Mouse (Mus musculus) lung, postnatal 0 days (tissue): Measurements from ENCODE around the gene Slc44a5. TPM values are rescaled to one million over a fixed set of nuclear protein-coding genes. Genes with fewer than 3 reads are reported as not detected.

Source experiments
- ATAC-seq: fragments of 200-750 bp; cut with Nextera tagmentation; 2 replicates; pipeline ENCODE4 v1.8.0; 2017; ENCODE audit warnings: moderate library complexity
- DNase-seq: peaks from one replicate; pipeline ENCODE4 v3.0.0-alpha.2; 2016; ENCODE audit warnings: low spot score
- H3K27ac ChIP-seq: fragments of 300-500 bp; sonication (generic); 2 replicates; pipeline ENCODE4 v1.5.1; 2014; ENCODE audit warnings: antibody characterized with exemption, mild to moderate bottlenecking, low read length, mixed read lengths
- H3K27me3 ChIP-seq: fragments of 300-500 bp; sonication (generic); replicated peaks from 2 replicates; pipeline ENCODE4 v1.6.1; 2014; ENCODE audit warnings: low read length, mixed read lengths; ENCODE audit not compliant: insufficient read depth
- H3K36me3 ChIP-seq: fragments of 300-500 bp; sonication (generic); 2 replicates; pipeline ENCODE4 v1.6.1; 2014; ENCODE audit warnings: low read length, mixed read lengths; ENCODE audit not compliant: insufficient read depth
- H3K4me1 ChIP-seq: fragments of 300-500 bp; sonication (generic); 2 replicates; pipeline ENCODE4 v1.6.1; 2014; ENCODE audit warnings: antibody characterized with exemption, low read depth, low read length, mixed read lengths; ENCODE audit not compliant: insufficient read depth
- H3K4me2 ChIP-seq: fragments of 300-500 bp; sonication (generic); replicated peaks from 2 replicates; pipeline ENCODE4 v1.6.1; 2014; ENCODE audit warnings: low read depth, mild to moderate bottlenecking, low read length, moderate library complexity, mixed read lengths
- H3K4me3 ChIP-seq: fragments of 300-500 bp; sonication (generic); 2 replicates; pipeline ENCODE4 v1.5.1; 2014; ENCODE audit warnings: low read depth, low read length
- H3K9ac ChIP-seq: fragments of 300-500 bp; sonication (generic); replicated peaks from 2 replicates; pipeline ENCODE4 v1.6.1; 2014; ENCODE audit warnings: low read depth, mild to moderate bottlenecking
- H3K9me3 ChIP-seq: fragments of 300-500 bp; sonication (generic); 2 replicates; pipeline ENCODE4 v1.6.1; 2016; ENCODE audit warnings: low read length, mixed read lengths
- CTCF ChIP-seq: IDR thresholded peaks from 2 replicates; pipeline ENCODE4 v1.5.1; 2016; ENCODE audit warnings: antibody characterized with exemption, mild to moderate bottlenecking
- EP300 ChIP-seq: IDR thresholded peaks from 2 replicates; pipeline ENCODE4 v1.6.1; 2016; ENCODE audit warnings: antibody characterized with exemption, mild to moderate bottlenecking, control low read depth
- WGBS: fragments of 180-500 bp; shearing (Covaris S2); extraction: QIAGEN DNeasy Blood & Tissue Kit; methylation state at CpG from one replicate; pipeline ENCODE4 v1.1.7; 2014; 5-methylcytosine and 5-hydroxymethylcytosine counted together
- polyA plus RNA-seq: library from polyadenylated mRNA; unstranded; fragments of >200 nt; fragmentation: Nextera tagmentation; extraction: Ambion mirVana; gene quantifications from 2 replicates; pipeline ENCODE4 v1.2.1, GENCODE M21; 2015

Gene Slc44a5
- polyA plus RNA-seq, 1 experiment from 2014 or later, result 0.20 TPM

DNA sequence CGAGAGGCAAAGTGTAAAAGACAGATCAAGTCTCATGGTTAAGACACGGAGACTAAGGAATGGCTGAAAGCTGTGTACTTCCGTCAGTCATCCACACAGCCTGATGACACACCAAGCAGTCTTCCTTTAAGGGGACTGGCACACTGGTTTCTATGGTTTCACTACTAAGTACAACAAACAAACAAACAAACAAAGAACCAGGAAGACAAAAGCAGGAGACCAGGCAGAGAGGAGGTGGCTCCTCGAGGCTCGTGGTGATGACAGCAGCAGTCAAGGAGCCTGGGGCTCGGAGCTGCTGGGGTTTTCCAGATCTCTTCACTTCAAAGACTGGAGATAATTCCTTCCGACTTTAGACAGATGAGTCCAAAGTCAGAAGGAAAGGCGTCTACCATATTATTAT is 33.2 kb upstream of the Slc44a5 start:
- TF ChIP-seq CTCF, result no peak
- TF ChIP-seq EP300, result no peak
- no peak overlapping the region for H3K9ac ChIP-seq
- H3K4me3 ChIP-seq, result no peak overlapping the region
- no peaks in the 10 kb centered on the region; the same call in 1 of the 2 replicates for H3K4me1 ChIP-seq
- H3K27ac ChIP-seq, result no peak overlapping the region
- no peak for ATAC-seq
- no peaks in the 10 kb centered on the region for H3K27me3 ChIP-seq
- H3K9me3 ChIP-seq, result no peaks in the 10 kb centered on the region
- no peak for DNase-seq
- whole genome bisulfite sequencing, result 82% methylated on average over 8 of the region's 8 CpGs
- H3K36me3 ChIP-seq, result peaks cover 22% of the 10 kb centered on the region; the same call in 1 of the 2 replicates
- H3K4me2 ChIP-seq, result no peak overlapping the region

DNA sequence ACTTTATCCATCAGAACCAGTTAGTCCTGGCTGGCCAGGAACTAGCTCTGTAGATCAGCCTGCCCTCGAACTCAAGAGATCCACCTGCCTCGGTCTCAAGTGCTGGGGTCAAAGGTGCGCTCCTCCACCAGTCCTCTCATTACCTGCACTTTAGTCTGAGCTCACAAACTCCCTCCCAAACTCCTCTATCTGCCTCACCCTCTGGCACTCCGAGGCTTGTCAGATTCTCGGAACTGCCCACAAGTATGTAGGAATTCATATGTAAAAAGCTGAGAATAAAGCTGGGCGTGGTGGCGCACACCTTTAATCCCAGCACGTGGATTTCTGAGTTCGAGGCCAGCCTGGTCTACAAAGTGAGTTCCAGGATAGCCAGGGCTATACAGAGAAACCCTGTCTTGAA is 32.8 kb upstream of the Slc44a5 start:
- no peak overlapping the region for H3K4me3 ChIP-seq
- no peak for DNase-seq
- H3K4me2 ChIP-seq, result no peak overlapping the region
- ATAC-seq, result no peak
- H3K9ac ChIP-seq, result no peak overlapping the region
- no peak for TF ChIP-seq CTCF
- no peak for TF ChIP-seq EP300
- H3K4me1 ChIP-seq, result no peaks in the 10 kb centered on the region; the same call in 1 of the 2 replicates
- WGBS, result 93% methylated on average over 9 of the region's 9 CpGs
- peaks cover 17% of the 10 kb centered on the region; the same call in 1 of the 2 replicates for H3K36me3 ChIP-seq
- H3K9me3 ChIP-seq, result no peaks in the 10 kb centered on the region
- no peak overlapping the region for H3K27ac ChIP-seq
- no peaks in the 10 kb centered on the region for H3K27me3 ChIP-seq

DNA sequence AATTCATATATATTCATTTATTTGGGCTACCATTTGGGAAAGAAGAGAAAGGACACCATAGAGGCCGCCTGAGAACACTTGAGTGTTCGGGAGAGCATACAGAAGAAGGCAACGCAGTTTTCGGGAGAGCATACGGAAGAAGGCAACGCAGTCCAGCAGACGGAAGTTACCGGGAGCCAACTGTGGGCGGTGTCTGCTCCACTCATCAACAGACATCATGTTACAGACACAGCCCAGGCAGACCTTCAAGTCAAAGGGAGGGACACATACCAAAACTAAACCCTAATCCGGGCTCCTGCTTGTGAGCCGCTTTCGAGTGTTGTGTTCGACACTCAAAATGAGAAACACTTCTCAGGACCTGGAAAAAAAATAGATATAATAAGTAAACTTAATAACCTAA is 31.6 kb upstream of the Slc44a5 start:
- H3K4me3 ChIP-seq, result no peak overlapping the region
- H3K27me3 ChIP-seq, result no peaks in the 10 kb centered on the region
- WGBS, result 95% methylated on average over 13 of the region's 13 CpGs
- DNase-seq, result no peak
- H3K9ac ChIP-seq, result no peak overlapping the region
- peaks cover 8% of the 10 kb centered on the region; the same call in 1 of the 2 replicates for H3K36me3 ChIP-seq
- no peaks in the 10 kb centered on the region for H3K9me3 ChIP-seq
- H3K4me2 ChIP-seq, result no peak overlapping the region
- ATAC-seq, result no peak
- no peak for TF ChIP-seq EP300
- H3K27ac ChIP-seq, result no peak overlapping the region
- H3K4me1 ChIP-seq, result no peaks in the 10 kb centered on the region; the same call in 1 of the 2 replicates

DNA sequence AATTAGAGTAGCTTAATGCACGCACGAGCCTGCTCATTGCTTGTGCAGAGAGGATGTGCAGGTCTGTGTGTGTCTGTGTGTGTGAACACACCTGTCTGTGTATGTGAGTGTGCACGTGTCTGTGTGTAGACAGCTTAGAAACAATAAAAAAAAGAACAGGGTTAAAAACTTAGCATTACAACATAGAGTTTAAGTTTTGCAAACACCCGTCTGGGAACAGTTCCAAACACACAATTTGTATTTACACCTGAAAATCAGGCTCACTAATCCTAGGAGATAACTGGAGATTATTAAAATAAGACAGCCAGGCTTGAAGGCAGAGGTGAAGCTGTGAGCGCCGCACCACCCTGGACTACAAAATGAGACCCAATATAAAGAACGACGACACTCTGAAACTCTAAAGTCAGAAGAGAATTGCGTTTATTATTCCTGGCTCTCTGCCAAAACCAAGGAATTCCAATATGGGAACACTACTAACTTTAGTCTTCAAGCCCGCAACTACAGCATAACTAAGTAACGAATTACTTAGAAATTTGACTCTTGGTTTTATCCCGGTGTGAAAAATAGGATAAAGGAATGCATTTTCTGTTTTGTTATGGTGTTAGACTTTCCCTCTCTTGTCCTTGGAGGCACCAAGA is 30.1 kb upstream of the Slc44a5 start:
- 18% methylated on average over 12 of the region's 12 CpGs for WGBS
- H3K27me3 ChIP-seq, result no peaks in the 10 kb centered on the region
- ATAC-seq, result no peak
- peak overlapping the region; percentile 73 for H3K4me2 ChIP-seq
- DNase-seq, result peak; percentile 54
- peak overlapping the region; percentile 90 for H3K27ac ChIP-seq
- peak overlapping the region; percentile 66 for H3K4me3 ChIP-seq
- no peaks in the 10 kb centered on the region; the same call in 1 of the 2 replicates for H3K4me1 ChIP-seq
- H3K9ac ChIP-seq, result peak overlapping the region; percentile 58; the same call in 1 of the 2 replicates
- H3K9me3 ChIP-seq, result no peaks in the 10 kb centered on the region
- TF ChIP-seq CTCF, result no peak
- H3K36me3 ChIP-seq, result no peaks in the 10 kb centered on the region

DNA sequence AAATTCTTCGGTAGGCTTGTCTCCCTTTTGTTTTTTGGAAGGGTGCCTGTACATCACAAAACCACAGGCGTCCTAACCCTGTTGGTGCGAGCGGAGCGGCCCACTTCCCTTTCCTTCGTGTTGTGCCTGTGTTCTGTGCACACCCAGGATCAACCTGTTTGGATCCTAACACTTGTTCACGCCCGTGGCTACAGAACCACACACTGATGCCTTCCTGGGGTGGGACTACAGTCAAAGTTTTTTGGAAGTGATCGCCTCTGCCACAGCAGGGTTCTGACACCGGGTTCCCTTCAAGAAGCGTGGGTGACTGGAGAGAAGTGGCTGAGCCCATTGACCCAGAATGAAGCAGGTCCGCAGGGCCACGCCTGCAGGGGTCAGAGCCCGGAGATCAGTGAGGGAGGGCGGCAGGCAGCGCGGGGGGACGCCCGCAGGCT is 29.3 kb upstream of the Slc44a5 start:
- ATAC-seq, result peak; percentile 65
- H3K36me3 ChIP-seq, result no peaks in the 10 kb centered on the region
- no peaks in the 10 kb centered on the region for H3K9me3 ChIP-seq
- whole genome bisulfite sequencing, result under 1% methylated on average over 19 of the region's 19 CpGs
- H3K4me1 ChIP-seq, result no peaks in the 10 kb centered on the region; the same call in 1 of the 2 replicates
- peak overlapping the region; percentile 90 for H3K27ac ChIP-seq
- peak overlapping the region; percentile 73 for H3K4me2 ChIP-seq
- peak overlapping the region; percentile 66 for H3K4me3 ChIP-seq
- TF ChIP-seq CTCF, result no peak
- no peak for TF ChIP-seq EP300
- H3K27me3 ChIP-seq, result no peaks in the 10 kb centered on the region
- DNase-seq, result peak; percentile 72
- peak overlapping the region; percentile 58 for H3K9ac ChIP-seq

DNA sequence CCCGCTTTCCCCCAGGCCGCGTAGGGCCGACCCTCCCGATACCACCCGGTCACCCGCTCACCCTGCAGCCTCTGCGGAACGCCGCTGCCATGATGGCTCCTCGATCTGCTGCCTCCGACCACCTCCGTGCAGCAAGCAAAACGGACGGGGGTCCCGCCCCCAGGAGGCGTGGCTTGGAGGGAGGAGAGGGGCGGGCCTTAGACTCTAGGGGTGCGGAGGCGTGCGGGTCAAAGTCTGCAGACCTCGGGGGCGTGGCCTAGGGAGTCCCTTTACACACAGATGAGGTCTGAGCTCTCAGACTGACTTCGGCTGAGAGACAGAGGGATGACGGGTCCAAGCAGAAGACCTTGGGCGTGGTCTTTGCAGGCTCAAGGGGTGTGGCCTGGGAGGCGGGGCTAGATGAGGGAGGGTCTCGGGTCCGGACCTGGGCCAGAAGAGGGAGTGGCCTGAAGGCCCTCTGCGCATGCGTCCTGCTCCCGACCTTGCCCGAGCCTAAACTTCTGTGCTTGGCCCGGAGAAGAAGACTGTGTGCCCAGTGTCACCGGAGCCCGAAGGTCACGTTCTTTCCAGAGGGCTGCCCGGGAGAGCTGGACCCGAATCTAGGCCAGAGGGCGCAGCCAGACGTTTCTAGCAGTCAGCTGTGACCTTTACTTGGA is 28.8 kb upstream of the Slc44a5 start, which contains the start of gene Acadm:
Acadm (minus strand) TSS at position 298 of the 656 bp plus-strand sequence.
- H3K9ac ChIP-seq, result peak within 1 kb of the TSS; percentile 60
- H3K4me1 ChIP-seq, result no peaks in the 10 kb centered on the region; the same call in 1 of the 2 replicates
- H3K36me3 ChIP-seq, result no peaks in the 10 kb centered on the region
- H3K27me3 ChIP-seq, result no peaks in the 10 kb centered on the region
- WGBS, result under 1% methylated on average over 34 of the region's 41 CpGs
- TF ChIP-seq CTCF (peak; percentile 11; the same call in 1 of the 2 replicates), EP300 (no peak)
- peak; percentile 97 for ATAC-seq
- H3K4me2 ChIP-seq, result peak within 1 kb of the TSS; percentile 73
- no peaks in the 10 kb centered on the region for H3K9me3 ChIP-seq
- peak; percentile 99 for DNase-seq
- peak within 1 kb of the TSS; percentile 90 for H3K27ac ChIP-seq
- peak within 1 kb of the TSS; percentile 66 for H3K4me3 ChIP-seq
